Mouse (Mus musculus) midbrain, embryonic 12.5 days (tissue): ENCODE data around the gene AB124611. TPM values are rescaled to one million over a fixed set of nuclear protein-coding genes. Genes with fewer than 3 reads are reported as not detected.
"Not testable (repeated sequence)": the region's sequence is repeated elsewhere in the genome, so short reads cannot be mapped to it uniquely, and the experiment has no call there.

Experiments used
- ATAC-seq: fragments of 200-750 bp; cut with Nextera tagmentation; 2 replicates; pipeline ENCODE4 v1.8.0; 2017; ENCODE audit warnings: low read depth, moderate TSS enrichment, moderate library complexity; ENCODE audit not compliant: low FRiP score
- H3K27ac ChIP-seq: fragments of 300-500 bp; sonication (generic); replicated peaks from 2 replicates; pipeline ENCODE4 v1.5.1; 2016; ENCODE audit warnings: mild to moderate bottlenecking
- H3K27me3 ChIP-seq: fragments of 300-500 bp; sonication (generic); 2 replicates; pipeline ENCODE4 v1.6.1; 2016; ENCODE audit warnings: mild to moderate bottlenecking
- H3K36me3 ChIP-seq: fragments of 300-500 bp; sonication (generic); 2 replicates; pipeline ENCODE4 v1.6.1; 2016
- H3K4me1 ChIP-seq: fragments of 300-500 bp; sonication (generic); 2 replicates; pipeline ENCODE4 v1.6.1; 2016
- H3K4me2 ChIP-seq: fragments of 300-500 bp; sonication (generic); replicated peaks from 2 replicates; pipeline ENCODE4 v1.6.1; 2016; ENCODE audit warnings: mild to moderate bottlenecking, moderate library complexity
- H3K4me3 ChIP-seq: fragments of 300-500 bp; sonication (generic); 2 replicates; pipeline ENCODE4 v1.5.1; 2016; ENCODE audit warnings: mild to moderate bottlenecking
- H3K9ac ChIP-seq: fragments of 300-500 bp; sonication (generic); replicated peaks from 2 replicates; pipeline ENCODE4 v1.6.1; 2016; ENCODE audit warnings: mild to moderate bottlenecking, moderate library complexity
- H3K9me3 ChIP-seq: fragments of 300-500 bp; sonication (generic); 2 replicates; pipeline ENCODE4 v1.6.1; 2016; ENCODE audit warnings: mild to moderate bottlenecking
- WGBS: fragments of 180-500 bp; shearing (Covaris S2); methylation state at CpG from one replicate; pipeline ENCODE4 v1.1.7; 2016; 5-methylcytosine and 5-hydroxymethylcytosine counted together
- polyA plus RNA-seq: library from polyadenylated mRNA; unstranded; fragments of >200 nt; fragmentation: Nextera tagmentation; extraction: Ambion mirVana; gene quantifications from 2 replicates; pipeline ENCODE4 v1.2.1, GENCODE M21; 2016

Gene AB124611
- polyA plus RNA-seq, 1 experiment from 2014 or later, result 5.9 TPM

DNA sequence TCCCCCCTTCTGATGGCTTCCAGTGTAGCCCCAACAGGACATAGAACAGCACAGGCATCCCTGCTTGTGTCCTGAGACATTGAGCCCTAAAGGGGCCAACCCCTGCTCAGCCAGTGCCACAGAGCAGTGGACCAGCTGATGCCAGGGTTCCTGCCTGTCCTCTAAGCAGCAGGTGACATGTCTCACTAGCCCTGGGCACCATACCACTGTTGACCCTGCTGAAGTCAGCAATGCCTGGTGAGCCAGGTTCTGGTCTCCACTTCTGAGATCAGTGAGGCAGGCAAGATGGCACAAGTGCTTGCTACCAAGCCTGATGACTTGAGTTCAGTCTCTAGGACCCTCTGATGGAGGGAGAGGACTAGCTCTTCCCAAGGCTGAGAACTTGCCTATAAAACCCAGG lies 20.2 kb upstream of the AB124611 start:
- Histone ChIP-seq H3K4me2 (no peak overlapping the region), H3K9me3 (no peaks in the 10 kb centered on the region), H3K9ac (no peak overlapping the region), H3K27me3 (no peaks in the 10 kb centered on the region), H3K36me3 (peaks cover 64% of the 10 kb centered on the region), H3K27ac (no peak overlapping the region), H3K4me1 (peaks cover 10% of the 10 kb centered on the region), H3K4me3 (no peak overlapping the region)
- no peak for ATAC-seq

DNA sequence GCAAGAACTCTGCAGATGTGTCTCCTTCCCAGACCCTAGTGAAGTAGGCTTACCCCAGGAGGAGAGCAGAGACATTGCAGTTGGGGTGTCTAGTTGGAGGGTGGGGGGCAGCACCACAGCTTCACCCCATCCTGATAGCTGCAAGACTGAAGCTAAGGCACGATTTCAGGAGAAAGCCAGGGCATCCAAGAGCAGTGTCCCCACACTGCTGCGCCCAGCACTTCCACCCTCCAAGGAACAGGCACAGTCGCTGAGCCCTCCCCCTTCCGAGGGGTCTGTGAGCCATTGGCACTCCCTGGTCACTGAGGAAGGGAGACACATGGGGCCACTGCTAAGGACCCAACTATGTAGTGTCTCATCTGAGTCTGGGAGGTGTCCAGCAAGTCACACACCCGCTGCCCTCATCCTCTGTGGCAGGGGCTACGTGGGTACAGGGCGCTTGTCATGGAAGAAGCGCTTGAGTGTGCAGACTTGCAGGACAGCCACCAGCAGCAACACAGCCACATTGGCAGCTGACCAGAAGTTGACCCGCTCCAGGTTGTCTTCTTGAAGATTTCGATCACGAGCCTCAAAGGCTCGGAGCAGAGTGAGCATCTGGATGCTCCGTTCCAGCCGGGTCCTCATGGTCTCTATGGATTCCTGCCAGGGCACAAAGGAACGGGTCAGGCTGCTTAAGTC lies 18.1 kb upstream of the AB124611 start:
- H3K4me3 ChIP-seq, result no peak overlapping the region
- no peak overlapping the region for H3K4me2 ChIP-seq
- no peaks in the 10 kb centered on the region for H3K9me3 ChIP-seq
- no peak for ATAC-seq
- H3K27me3 ChIP-seq, result no peaks in the 10 kb centered on the region
- peaks cover 14% of the 10 kb centered on the region for H3K4me1 ChIP-seq
- H3K27ac ChIP-seq, result no peak overlapping the region
- H3K36me3 ChIP-seq, result peaks cover 63% of the 10 kb centered on the region
- 92% methylated on average over 15 of the region's 15 CpGs for WGBS
- no peak overlapping the region for H3K9ac ChIP-seq

DNA sequence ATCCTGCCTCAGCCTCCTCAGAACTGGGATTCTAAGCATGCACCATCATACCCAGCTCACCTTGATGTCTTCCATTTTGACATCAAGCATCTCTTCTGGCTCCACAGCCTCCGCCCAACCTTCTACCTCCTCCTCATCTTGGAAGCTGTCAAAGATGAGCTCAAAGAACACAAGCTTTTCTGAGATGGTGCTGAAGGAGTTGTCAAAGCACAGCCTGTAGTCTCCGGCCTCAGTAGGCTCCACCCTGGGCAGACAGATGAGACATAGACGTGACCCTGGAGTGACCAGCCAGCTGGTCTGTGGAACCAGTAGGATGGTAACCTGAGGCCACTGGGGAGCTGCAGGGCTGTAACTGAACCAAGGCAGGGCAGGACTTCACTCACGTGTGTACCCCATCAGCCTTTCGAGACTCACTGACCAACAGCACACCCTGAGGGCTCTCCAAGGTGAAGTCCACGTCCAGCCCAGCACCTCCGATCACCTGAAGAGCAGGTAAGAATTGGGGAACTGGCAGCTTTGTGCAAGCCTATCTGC lies 17.0 kb upstream of the AB124611 start:
- H3K9ac ChIP-seq, result peak overlapping the region; percentile 79; the same call in 1 of the 2 replicates
- peak overlapping the region; percentile 79 for H3K4me2 ChIP-seq
- WGBS, result 84% methylated on average over 7 of the region's 7 CpGs
- H3K27me3 ChIP-seq, result no peaks in the 10 kb centered on the region
- peak overlapping the region; percentile 76 for H3K4me3 ChIP-seq
- H3K27ac ChIP-seq, result no peak overlapping the region
- no peak for ATAC-seq
- H3K4me1 ChIP-seq, result peaks cover 14% of the 10 kb centered on the region
- peaks cover 52% of the 10 kb centered on the region for H3K36me3 ChIP-seq
- no peaks in the 10 kb centered on the region for H3K9me3 ChIP-seq

DNA sequence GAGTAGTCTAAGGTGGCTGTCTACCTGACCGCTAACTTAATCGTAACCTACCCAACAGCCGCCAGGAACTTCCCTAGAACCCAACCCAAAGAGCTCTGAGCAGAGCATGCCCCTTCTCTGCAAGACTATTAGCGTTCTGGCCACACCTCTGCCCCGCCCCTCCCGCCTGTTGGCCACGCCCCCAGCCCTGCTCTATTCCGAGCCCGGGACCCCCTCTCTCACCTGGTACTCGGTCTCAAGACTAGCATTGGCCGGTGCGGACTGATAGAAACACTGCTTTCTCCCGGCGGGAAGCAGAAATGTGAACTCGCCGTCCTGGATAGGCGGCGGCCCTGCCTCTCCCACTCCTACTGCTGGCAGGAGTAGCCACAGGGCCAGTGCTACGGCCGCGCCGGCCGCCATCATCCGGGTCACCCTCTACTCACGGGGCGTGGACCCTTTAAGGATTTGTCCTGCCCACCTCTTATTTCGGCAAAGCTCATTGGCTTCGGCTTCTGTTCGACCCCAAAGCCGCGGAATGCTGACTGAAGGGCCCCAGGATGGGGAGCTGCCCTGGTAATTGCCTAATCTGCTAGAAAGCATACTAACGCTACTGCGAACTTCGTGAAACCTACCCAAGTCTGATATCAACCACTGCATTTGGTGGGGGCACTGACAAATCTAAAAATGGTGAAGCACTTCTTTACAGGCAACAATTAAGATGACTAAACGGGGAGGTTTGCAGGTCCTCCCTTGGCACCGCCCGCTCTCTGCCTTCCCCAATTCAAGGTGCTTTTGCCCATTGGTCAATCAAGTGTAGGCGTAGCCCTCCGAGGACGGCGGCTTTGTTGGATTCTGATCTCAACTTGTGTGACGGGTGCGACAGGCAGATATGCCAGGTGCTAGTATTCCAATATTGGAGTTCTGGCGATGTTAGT lies 15.9 kb upstream of the AB124611 start, which contains the start of gene Tmed1:
Tmed1 (minus strand) TSS at position 481 of the 917 bp plus-strand sequence.
- Histone ChIP-seq H3K4me3 (peak within 1 kb of the TSS; percentile 76), H3K9ac (peak within 1 kb of the TSS; percentile 79), H3K27me3 (no peaks in the 10 kb centered on the region), H3K27ac (peak within 1 kb of the TSS; percentile 89), H3K9me3 (no peaks in the 10 kb centered on the region), H3K4me2 (peak within 1 kb of the TSS; percentile 79), H3K36me3 (peaks cover 41% of the 10 kb centered on the region), H3K4me1 (peaks cover 14% of the 10 kb centered on the region)
- peak; percentile 96 for ATAC-seq
- under 1% methylated on average over 44 of the region's 44 CpGs for WGBS

DNA sequence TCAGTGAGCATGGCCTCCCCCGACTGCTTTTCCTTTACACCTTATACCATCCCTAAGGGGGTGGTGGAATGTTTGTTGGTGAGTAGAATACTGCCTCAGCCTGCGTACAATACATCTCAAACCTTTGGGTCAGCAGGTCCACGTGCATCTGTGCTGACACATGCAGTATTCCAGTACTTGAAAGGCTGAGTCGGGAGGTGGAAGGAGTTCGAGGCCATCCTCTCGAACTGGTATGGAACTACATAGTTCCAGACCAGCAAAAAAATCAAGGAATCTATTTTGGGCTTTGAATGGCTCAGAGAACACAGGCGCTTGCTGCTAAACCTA lies 15.3 kb upstream of the AB124611 start:
- ATAC-seq, result no peak

DNA sequence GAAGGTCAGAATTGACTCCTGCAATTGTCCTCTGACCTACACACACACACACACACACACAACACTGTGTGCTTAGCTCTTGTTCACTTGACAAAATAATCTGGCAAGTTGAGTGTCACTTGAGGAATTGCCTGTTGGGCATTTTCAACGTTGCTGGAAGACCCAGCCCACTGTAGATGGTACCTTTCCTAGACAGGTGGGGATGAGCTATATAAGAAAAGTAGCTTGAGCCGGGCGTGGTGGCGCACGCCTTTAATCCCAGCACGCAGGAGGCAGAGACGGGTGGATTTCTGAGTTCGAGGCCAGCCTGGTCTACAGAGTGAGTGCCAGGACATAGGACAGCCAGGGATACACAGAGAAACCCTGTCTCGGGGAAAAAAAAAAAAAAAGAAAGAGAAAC lies 14.9 kb upstream of the AB124611 start:
- H3K4me1 ChIP-seq, result peaks cover 14% of the 10 kb centered on the region
- H3K9ac ChIP-seq, result peak overlapping the region; percentile 79
- peaks cover 31% of the 10 kb centered on the region for H3K36me3 ChIP-seq
- H3K4me2 ChIP-seq, result peak overlapping the region; percentile 79
- peak overlapping the region; percentile 89 for H3K27ac ChIP-seq
- H3K9me3 ChIP-seq, result no peaks in the 10 kb centered on the region
- 82% methylated on average over 9 of the region's 9 CpGs for WGBS
- no peak for ATAC-seq
- no peaks in the 10 kb centered on the region for H3K27me3 ChIP-seq
- peak overlapping the region; percentile 76 for H3K4me3 ChIP-seq

More for the DNA sequence above, 15.3 kb upstream of the AB124611 start:
- Histone ChIP-seq H3K36me3 (peaks cover 35% of the 10 kb centered on the region), H3K27me3 (no peaks in the 10 kb centered on the region), H3K9ac (peak overlapping the region; percentile 79), H3K4me1 (peaks cover 14% of the 10 kb centered on the region), H3K4me3 (peak overlapping the region; percentile 76), H3K27ac (peak overlapping the region; percentile 89), H3K4me2 (peak overlapping the region; percentile 79), H3K9me3 (no peaks in the 10 kb centered on the region)
- WGBS, result 5% methylated on average over 7 of the region's 7 CpGs

DNA sequence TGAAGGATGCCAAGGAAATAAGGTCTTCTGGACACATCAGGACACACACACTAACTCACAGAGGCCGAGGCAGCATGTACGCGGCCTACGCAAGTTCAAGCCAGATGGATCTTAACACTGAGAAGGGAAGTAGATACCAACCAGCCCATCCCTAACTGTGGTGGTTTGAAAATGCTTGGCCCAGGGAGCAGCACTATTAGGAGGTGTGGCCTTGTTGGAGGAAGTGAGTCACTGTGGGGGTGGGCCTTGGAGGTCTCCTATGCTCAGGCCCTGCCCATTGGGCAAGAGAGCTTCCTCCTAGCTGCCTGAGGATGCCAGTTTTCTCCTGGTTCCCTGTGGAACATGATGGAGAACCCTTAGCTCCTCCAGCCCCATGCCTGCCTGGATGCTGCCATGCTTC lies 12.5 kb upstream of the AB124611 start:
- WGBS, result 98% methylated on average over 4 of the region's 4 CpGs
- no peak for ATAC-seq
- H3K27me3 ChIP-seq, result no peaks in the 10 kb centered on the region
- no peak overlapping the region for H3K27ac ChIP-seq
- no peaks in the 10 kb centered on the region for H3K9me3 ChIP-seq
- H3K9ac ChIP-seq, result no peak overlapping the region
- peaks cover 7% of the 10 kb centered on the region for H3K36me3 ChIP-seq
- no peak overlapping the region for H3K4me2 ChIP-seq
- H3K4me1 ChIP-seq, result peaks cover 14% of the 10 kb centered on the region
- no peak overlapping the region for H3K4me3 ChIP-seq

DNA sequence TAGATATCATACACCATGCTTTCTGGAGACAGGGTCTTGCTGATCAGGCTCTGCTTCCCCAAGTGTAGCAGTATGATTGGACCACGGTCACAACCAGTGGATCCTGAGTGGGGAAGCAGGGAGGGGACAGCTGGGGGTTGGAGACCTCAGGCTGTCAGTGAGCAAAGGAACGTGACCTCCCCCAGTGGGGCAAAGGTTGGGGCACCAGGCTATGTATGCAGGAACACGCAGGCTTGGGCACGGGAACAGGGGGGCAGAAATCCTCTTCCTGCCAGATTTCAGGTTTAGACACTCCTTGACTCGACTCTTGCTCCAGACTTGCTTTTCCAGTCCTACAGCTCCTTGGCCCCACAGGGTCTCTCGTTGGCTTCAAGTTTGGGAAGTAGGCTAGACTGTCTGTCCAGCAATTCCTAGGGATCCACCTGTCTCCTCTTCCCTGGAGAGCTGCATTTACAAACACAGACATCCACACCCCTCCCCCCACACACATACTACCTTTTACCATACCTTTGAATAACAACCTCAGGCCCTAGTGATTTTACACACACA lies 8.0 kb upstream of the AB124611 start:
- Histone ChIP-seq H3K4me1 (no peaks in the 10 kb centered on the region), H3K9me3 (no peaks in the 10 kb centered on the region), H3K27me3 (no peaks in the 10 kb centered on the region), H3K4me3 (no peak overlapping the region), H3K27ac (no peak overlapping the region), H3K9ac (no peak overlapping the region), H3K36me3 (no peaks in the 10 kb centered on the region), H3K4me2 (no peak overlapping the region)
- no peak for ATAC-seq
- 91% methylated on average over 6 of the region's 6 CpGs for WGBS

DNA sequence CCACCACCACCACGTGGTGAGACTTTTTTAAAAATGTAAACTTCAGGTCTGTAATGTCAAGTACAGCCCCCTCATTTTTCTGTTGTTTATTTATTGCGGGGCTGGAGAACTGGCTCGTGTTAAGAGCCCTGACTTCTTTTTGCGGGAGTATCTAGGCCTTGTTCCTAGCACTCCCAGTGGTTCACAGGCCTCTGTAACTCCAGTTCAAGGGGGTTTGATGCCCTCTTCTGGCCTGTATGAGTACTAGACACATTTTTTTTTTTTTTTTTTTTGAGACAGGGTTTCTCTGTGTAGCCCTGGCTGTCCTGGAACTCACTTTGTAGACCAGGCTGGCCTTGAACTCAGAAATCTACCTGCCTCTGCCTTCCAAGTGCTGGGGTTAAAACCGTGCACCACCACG lies 7.3 kb upstream of the AB124611 start:
- H3K4me1 ChIP-seq, ATAC-seq, H3K4me3 ChIP-seq, H3K27me3 ChIP-seq, H3K36me3 ChIP-seq, H3K4me2 ChIP-seq, H3K9me3 ChIP-seq, H3K9ac ChIP-seq, H3K27ac ChIP-seq: not testable (repeated sequence)
- WGBS, result 80% methylated on average over 6 of the region's 6 CpGs

DNA sequence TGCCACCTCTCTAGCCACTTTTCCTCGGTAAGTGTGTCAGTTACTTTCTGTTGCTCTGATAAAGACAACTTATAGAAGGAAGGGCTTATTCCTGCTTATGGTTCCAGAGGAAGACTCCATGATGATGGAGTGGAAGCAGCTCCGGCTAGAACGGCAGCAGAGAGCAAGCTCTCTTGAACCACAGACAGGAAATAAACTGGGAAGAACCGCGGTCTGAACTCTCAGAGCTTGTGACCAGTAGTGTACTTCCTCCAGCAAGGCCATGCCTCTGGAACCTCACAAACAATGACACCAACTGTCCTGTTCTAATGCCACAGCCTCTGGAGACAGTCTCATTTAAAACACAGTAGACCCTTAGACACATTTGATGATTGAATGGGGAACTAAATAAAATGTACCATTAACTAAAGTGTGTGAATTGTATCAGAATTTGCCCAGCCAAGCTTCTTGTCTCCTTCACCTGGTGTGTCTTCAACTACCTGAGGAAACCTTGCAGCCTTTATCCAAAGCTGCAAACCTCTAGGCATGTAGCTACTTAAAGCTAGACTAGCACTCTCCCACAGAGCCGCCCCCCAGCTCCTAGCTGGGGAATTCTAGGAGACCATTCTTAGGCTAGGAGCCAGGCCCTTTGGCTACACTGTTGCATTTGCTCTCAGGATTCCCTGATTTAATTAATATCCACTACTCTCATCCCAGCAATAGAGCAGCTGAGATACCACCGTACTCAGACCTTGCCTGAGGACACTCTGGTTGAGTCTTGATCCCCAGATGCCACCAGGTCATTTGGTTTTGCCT lies 637 bp upstream of the AB124611 start:
- 85% methylated on average over 7 of the region's 7 CpGs for whole genome bisulfite sequencing
- no peak for ATAC-seq

DNA sequence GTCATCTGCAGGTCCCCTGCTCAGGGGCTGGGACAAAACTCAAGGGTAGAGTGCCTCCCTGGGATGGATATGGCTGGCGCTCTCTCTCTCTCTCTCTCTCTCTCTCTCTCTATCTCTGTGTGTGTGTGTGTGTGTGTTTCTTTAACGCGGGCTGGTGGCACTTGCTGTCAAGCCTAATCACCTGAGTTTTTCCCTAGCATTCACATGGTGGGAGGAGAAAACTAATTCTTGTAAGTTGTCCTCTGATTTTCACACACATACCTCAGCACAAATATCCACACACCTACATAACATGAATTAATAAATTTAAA lies 613 bp downstream of the AB124611 start:
- no peaks in the 10 kb centered on the region for H3K9me3 ChIP-seq
- H3K9ac ChIP-seq, result no peak overlapping the region
- H3K4me3 ChIP-seq, result no peak overlapping the region
- H3K4me1 ChIP-seq, result no peaks in the 10 kb centered on the region
- peaks cover 11% of the 10 kb centered on the region; the same call in 1 of the 2 replicates for H3K36me3 ChIP-seq
- no peak overlapping the region for H3K27ac ChIP-seq
- no peak for ATAC-seq
- H3K27me3 ChIP-seq, result no peaks in the 10 kb centered on the region
- WGBS, result 75% methylated on average over 3 of the region's 3 CpGs
- no peak overlapping the region for H3K4me2 ChIP-seq

More for the DNA sequence above, 637 bp upstream of the AB124611 start:
- Histone ChIP-seq H3K4me3 (no peak overlapping the region), H3K9ac (no peak overlapping the region), H3K27me3 (no peaks in the 10 kb centered on the region), H3K27ac (no peak overlapping the region), H3K9me3 (no peaks in the 10 kb centered on the region), H3K4me2 (no peak overlapping the region), H3K4me1 (no peaks in the 10 kb centered on the region), H3K36me3 (peaks cover 11% of the 10 kb centered on the region; the same call in 1 of the 2 replicates)
